Mouse (Mus musculus) urinary bladder, adult 18-20 months (tissue): Measurements from ENCODE around the gene Abca3.
A peak's percentile ranks its signal among the peaks of the same experiment; 100 is the strongest.
"Not testable (repeated sequence)": the region's sequence is repeated elsewhere in the genome, so short reads cannot be mapped to it uniquely, and the experiment has no call there.

Experiments
- DNase-seq, 2 experiments: peaks; one replicate each; pipeline ENCODE4 v3.0.0; 2022; ENCODE audit warnings: low spot score in 2 of 2, mixed read lengths in 2 of 2

Gene Abca3

DNA sequence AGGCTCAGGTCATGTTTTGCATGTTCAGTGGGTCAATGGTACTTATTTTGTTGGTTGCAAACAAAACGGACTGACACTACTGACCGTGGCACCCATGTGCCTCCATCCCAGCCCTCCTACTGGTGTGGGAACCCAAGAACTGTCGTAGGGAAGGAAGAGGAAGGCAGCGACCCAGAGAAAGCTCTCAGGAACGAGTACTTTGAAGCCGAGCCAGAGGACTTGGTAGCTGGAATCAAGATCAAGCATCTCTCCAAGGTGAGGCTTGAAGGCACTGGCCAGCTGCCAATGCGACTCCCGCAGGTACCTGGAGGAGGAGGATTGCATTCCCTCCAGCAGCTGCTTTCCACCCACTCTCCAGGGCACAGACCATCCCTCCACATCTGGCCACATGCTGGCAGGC lies 32.0 kb downstream of the Abca3 start:
- no peak for DNase-seq

DNA sequence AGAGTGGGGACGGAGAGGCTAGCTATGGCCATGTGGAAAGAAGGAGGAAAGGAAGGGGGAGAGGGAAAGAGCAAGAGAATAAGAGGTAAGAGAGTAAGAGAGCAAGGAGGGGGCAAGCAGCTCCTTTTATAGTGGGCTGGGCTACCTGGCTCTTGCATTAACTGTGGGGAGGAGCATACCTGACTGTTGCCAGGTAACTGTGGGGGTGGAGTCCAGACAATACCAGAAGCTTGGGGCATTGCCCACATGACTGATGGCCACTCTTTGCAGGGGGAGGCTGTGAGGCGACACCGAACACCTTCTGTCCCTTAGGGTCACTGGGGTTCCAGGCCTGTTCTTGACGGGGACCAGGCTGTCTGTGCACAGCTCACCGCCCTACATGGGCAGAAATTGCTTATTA lies 37.0 kb downstream of the Abca3 start:
- no peak for DNase-seq

DNA sequence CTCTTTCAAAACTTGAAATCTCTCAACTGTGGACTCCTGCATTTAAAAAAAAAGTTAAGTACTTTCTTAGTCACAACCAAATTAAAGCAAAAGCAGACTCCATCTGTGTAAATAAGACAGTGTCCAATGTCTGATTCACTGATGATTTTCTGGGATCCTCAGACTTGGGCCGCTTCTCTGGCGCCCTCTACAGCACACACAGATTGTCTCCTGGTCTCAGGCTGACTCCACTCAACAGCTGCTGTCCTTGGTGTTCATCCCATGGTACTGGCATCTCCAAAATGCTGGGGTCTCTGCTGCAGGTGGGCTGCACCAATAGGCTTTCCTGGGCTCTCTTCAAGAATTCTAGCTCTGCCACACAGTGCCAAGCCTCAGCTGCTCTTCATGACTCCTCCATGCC lies 38.1 kb downstream of the Abca3 start:
- DNase-seq: peak in 1 of 2 experiments; percentile 47

DNA sequence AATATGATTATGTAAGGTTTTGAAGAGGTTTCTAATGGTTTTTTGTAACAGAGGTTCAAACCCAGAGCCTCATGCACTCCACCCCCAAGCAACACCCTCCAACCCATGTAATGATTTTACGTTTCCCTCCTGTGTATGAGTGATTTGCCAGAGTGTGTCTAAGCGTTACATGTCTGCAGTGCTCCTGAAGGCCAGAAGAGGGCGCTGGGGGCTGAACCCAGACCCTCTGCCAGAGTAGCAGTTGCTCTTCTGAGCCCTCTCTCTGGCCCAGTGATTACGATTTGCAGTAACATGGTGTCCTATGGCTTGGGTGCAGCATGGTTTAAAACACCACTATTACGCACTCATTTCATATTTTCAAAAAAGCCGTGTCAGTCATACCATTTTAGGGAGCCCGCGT lies 39.4 kb downstream of the Abca3 start:
- no peak for DNase-seq

DNA sequence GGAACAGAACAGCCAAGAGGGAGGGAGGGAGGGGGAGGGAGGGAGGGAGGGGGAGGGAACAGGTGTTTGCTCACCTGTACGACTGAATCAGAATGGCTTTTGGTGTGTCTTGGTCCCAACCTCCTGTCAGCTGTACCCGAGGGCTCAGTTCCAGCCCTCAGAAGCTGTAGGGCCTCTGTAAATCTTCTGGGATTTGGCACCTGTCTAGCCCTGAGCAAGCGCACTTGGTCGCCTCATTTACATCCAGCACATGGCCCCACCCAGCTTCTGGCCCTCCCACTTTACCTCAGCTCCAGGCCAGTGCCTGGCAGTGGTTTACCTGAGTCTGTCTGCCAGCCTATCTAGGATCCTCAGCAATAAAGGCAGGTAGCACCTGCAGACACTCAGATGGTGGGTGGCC lies 41.8 kb downstream of the Abca3 start:
- DNase-seq: no peak

DNA sequence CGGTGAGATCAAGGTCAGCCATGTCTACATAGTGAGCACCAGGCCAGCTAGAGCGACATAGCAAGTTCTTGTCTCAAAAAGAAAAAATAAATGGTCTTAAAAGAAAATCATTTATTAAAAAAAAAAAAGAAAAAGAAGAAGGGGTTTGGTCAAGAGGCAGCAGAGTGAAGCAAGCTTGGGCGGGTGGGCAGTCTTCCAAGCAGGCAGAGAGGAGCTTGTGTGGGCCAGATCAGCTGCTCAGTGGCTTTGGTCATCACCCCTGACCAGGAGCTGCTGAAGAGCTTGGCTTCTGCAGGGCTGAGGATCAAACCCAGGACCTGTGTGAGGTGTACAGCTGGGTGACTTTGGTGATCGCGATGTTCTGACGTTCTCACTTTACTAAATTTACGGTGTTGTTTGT lies 42.7 kb downstream of the Abca3 start:
- no peak for DNase-seq

DNA sequence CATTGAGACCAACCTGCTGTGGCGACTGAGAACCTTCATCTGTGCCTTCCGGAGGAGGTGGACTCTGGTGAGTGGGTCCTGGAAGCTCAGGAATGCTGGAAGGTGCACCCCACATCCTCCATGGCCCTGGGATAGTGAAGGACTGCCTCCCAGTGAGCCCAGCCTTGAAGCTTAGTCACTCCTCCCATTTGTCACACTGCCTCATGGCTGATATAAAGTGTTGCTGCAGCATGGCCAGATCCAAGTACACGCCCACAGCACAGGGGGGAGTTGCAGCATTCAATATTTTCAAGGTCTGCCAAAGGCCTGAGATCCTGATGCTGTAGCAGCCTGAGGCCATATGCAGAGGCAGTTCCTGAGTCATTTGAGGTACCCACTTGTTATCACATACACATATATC lies 50.6 kb downstream of the Abca3 start:
- no peak for DNase-seq

DNA sequence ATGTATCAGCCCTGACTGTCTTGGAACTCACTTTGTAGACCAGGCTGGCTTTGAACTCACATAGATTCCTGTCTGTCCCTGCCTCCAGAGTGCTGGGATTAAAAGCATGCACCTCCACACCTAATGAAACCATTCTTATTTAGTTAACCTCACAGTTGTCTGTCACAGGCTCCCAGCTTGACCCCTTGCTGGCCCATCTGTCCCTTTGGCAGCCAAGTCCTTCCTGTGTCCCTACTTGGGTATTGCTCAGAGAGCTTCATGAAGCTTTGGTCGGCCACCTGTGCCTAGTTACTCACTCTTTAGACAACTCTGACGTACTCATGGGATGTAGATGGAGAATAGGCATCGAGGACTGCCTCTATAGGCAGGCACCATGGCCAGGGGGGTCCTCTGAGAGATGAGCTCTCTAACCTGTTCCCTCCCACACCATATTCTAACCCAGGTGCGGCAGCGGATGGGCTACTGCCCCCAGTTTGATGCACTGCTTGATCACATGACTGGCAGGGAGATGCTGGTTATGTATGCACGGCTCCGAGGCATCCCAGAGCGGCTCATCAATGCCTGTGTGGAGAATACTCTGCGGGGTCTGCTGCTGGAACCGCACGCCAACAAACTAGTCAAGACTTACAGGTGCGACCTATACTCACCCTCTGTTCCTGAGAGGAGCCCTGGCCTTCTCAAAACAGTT lies 55.5 kb downstream of the Abca3 start:
- DNase-seq: no peak

GRCm38 (mm10) chr17:24413557-24414211 lies 61.9 kb downstream of the Abca3 start:
- DNase-seq: no peak

DNA sequence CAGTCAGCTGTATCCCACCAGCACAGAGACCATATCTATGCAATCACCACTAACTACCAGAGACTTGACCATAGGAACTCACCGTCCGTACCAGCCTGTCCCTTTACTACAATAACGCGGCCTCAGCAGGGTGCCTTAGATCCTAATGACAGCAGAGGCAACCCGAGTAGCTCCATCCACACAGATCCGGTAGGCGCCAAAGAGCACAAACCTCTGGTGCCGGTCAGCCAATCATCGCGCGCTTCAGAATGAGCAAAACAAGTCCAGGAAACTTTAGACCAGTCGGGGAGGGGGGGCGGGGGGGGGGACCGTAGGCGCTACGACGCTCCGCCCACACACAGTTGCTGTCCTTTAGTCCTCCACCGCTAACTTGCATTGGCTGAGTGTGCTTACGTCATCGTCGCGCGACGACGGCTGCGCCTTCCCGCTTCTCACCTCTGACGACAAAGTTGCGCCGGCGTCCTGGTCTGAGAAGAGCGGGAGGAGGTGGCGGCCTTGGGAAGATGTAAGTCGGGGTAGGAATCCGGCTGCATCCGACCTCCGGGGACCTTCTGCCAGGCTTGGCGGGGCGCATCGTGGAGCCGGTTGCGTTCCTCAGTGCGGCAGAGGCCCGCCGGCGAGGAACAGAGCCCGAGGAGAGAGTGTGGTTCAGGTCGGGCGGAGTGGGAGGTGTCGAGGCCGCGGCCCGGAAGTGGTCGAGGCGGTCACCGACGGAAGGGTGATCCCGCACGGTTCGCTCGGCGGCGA lies 62.7 kb downstream of the Abca3 start, which contains the start of gene Rnps1:
Rnps1 (plus strand) TSS at position 336 of the 747 bp plus-strand sequence.
- DNase-seq: peak; percentile 89 to 90

GRCm38 (mm10) chr17:24415011-24415410 lies 63.3 kb downstream of the Abca3 start:
- DNase-seq: no peak

DNA sequence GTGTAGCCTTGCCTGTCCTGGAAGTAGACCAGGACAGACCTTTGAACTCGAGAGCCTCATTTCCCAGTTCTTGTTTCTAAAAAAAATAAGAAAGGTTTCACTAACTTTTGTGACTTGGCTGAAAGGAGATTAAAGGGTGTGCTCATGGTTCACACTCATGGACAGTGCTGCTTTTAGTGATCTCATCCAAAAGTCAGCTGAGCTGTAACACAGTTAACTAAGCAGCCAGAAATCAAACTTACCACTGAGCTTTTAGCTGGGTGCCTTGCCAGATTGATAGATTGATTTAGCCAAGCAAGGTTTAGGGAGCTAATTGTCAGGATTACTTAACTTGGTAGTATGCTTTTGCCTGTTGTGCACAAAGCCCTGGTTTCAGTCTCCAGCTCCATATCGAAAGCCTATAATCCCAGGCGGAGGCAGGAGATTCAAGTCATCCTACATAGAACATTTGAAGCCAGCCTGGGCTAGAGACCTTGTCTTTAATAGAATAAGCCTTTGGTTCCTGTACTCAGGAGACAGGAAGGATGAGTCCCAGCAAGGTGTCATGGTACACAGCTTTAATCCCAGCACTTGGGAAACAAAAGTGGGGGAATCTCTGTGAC lies 64.4 kb downstream of the Abca3 start:
- DNase-seq: no peak

- no peak for DNase-seq
Measured at GRCm38 (mm10) chr17:24423114-24423513, 71.4 kb downstream of the Abca3 start.

GRCm38 (mm10) chr17:24424489-24424888 lies 72.7 kb downstream of the Abca3 start:
- no peak for DNase-seq

GRCm38 (mm10) chr17:24425326-24425725 lies 73.6 kb downstream of the Abca3 start:
- DNase-seq: not testable (repeated sequence)

DNA sequence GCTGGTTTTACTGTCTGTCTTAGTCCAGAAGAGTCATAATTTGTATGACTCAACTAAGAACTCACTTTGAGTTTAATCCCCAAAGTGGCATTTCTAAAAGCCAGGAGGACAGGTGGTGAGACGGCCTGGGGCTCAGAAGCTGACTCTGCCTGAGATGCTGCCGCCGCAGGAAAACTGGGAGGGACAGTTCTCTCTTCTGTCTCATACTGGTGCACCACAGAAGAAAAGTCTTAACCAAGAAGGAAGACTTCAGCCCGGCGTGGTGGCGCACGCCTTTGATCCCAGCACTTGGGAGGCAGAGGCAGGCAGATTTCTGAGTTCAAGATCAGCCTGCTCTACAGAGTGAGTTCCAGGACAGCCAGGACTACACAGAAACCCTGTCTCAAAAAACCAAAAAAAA lies 74.2 kb downstream of the Abca3 start:
- no peak for DNase-seq

- peak; percentile 95 to 96 for DNase-seq
Measured at GRCm38 (mm10) chr17:24426471-24427169, 74.9 kb downstream of the Abca3 start, which contains the start of gene Eci1. Gene Eci1, plus strand, starts transcription at chr17:24426641.

DNA sequence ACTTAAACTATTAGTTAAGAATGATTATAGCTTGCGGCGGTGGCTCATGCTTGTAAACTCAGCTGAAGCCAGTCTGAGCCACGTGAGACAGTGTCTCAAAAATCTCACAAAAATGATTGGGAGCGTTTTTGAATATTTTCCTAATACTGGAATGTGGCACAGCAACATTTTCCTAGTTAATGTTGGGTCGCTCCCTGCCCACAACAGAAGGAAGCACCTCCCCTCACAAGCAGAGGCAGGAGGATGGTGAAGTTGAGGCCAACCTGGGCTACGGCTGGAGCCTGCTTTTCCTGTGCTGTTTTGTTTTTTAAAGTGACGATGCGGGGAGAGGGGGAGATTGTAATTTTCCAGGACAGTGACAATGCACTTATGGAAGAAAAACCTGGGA lies 75.4 kb downstream of the Abca3 start:
- no peak for DNase-seq

DNA sequence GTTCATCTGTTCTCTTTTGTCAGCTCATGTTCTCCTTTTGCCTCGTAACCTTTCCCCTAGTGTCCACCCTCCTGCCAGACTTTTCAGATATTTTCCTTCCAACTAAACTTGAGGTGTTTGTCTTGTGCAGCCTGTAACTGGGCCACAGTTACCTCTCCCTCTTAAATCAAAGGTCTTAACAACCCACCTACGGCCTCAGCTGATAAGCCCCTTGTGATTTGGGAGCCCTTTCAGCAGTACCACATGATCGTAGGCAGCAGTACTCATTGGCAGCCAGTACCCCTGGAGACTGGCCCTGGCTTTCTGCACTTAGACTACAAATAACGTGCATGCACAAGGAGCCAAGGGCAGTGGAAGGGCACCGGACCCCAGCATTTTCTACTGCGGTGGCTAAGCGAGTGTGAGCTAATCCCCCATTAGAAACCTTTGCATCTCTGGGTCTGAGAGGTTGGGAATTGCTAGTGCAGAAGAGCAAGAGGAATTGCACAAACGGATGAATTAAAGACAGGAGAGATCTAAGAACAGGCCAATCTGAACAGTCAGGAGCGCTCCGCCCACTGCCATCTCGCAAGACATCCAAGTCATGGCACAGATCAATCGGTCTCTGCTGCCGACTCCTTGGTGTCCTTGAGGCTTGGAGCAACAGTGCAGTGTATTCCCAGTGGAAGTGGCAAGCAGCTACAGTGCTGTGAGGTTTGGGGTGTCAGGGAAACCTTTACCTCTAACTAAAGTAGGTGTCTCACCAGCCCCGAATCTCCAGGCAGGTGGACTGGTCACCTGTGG lies 77.6 kb downstream of the Abca3 start:
- DNase-seq: no peak

GRCm38 (mm10) chr17:24437016-24437415 lies 85.3 kb downstream of the Abca3 start:
- DNase-seq: peak in 1 of 2 experiments; percentile 34

GRCm38 (mm10) chr17:24440377-24440776 lies 88.6 kb downstream of the Abca3 start:
- DNase-seq: no peak
